Mouse (Mus musculus) kidney, embryonic 15.5 days (tissue): ENCODE data around the gene Szrd1. TPM values are rescaled to one million over a fixed set of nuclear protein-coding genes. Genes with fewer than 3 reads are reported as not detected.

Experiments used
- ATAC-seq: fragments of 200-750 bp; cut with Nextera tagmentation; replicated peaks from 2 replicates; pipeline ENCODE4 v1.8.0; 2017; ENCODE audit warnings: moderate TSS enrichment; ENCODE audit not compliant: low FRiP score
- H3K27ac ChIP-seq: fragments of 300-500 bp; sonication (generic); 2 replicates; pipeline ENCODE4 v1.5.1; 2015; ENCODE audit warnings: mild to moderate bottlenecking, inconsistent platforms
- H3K27me3 ChIP-seq: fragments of 300-500 bp; sonication (generic); 2 replicates; pipeline ENCODE4 v1.6.1; 2015; ENCODE audit warnings: inconsistent platforms
- H3K36me3 ChIP-seq: fragments of 300-500 bp; sonication (generic); 2 replicates; pipeline ENCODE4 v1.6.1; 2015; ENCODE audit warnings: inconsistent platforms
- H3K4me1 ChIP-seq: fragments of 300-500 bp; sonication (generic); 2 replicates; pipeline ENCODE4 v1.6.1; 2015; ENCODE audit warnings: inconsistent platforms
- H3K4me2 ChIP-seq: fragments of 300-500 bp; sonication (generic); 2 replicates; pipeline ENCODE4 v1.6.1; 2015; ENCODE audit warnings: moderate library complexity, mild to moderate bottlenecking, inconsistent platforms
- H3K4me3 ChIP-seq: fragments of 300-500 bp; sonication (generic); replicated peaks from 2 replicates; pipeline ENCODE4 v1.5.1; 2015; ENCODE audit warnings: mild to moderate bottlenecking, inconsistent platforms
- H3K9ac ChIP-seq: fragments of 300-500 bp; sonication (generic); 2 replicates; pipeline ENCODE4 v1.6.1; 2015; ENCODE audit warnings: mild to moderate bottlenecking, inconsistent platforms
- H3K9me3 ChIP-seq: fragments of 300-500 bp; sonication (generic); replicated peaks from 2 replicates; pipeline ENCODE4 v1.6.1; 2016; ENCODE audit warnings: inconsistent platforms
- WGBS: fragments of 180-500 bp; shearing (Covaris S2); methylation state at CpG from one replicate; pipeline ENCODE4 v1.1.7; 2015; ENCODE audit warnings: mixed read lengths; 5-methylcytosine and 5-hydroxymethylcytosine counted together
- polyA plus RNA-seq: library from polyadenylated mRNA; unstranded; fragments of >200 nt; fragmentation: Nextera tagmentation; extraction: Ambion mirVana; gene quantifications from 2 replicates; pipeline ENCODE4 v1.2.1, GENCODE M21; 2015

Gene Szrd1
- polyA plus RNA-seq = 49.6 and 50.4 TPM in 2 replicates

DNA sequence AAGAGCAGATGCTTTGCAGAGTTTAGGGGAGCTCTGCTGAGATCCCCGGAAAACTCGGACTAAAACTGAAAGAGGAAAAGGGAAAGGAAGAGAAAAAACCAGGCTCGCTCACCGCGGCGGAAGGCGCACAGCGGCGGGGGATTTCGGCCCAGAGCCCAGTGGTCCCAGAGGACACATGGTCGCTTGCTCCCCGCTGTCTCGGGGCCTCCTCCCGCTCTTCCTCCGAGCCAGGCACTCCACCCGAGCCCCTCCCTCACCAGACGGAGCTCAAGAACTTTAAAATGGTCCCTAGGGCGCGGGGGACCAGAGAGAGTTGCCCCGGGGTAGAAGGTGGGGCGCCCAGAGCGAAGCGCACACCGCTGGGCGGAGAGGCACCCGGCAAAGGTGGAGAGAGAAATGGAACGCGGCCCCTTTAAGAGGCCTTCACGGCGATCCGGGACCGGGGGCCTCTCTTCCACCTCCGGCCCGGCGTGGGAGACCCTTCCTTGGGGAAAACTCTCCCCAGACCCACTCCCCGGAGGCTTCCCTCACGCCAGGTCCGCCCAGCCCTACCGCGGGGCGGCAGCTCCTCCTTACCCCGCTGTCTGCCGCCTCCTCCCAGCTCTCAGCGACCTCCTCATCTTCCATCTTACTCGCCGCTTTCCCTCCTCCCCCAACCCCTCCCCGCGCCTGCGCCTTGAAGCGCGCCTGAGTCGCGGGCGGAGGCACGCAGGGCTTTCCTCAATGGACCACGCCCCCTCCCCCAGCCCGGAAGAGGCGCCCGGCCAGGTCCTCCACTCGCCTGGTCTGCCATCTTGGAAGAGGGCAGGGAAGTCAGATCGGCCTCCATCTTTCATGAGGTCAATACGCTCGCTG is at the start of gene Szrd1:
Szrd1 (minus strand) TSS at position 660 of the 855 bp plus-strand sequence.
- Histone ChIP-seq H3K4me1 (peaks cover 48% of the 10 kb centered on the region), H3K36me3 (no peaks in the 10 kb centered on the region), H3K4me3 (peak within 1 kb of the TSS; percentile 92), H3K9me3 (no peaks in the 10 kb centered on the region), H3K27ac (peak within 1 kb of the TSS; percentile 98), H3K4me2 (peak within 1 kb of the TSS; percentile 85), H3K27me3 (no peaks in the 10 kb centered on the region), H3K9ac (peak within 1 kb of the TSS; percentile 88)
- ATAC-seq = peak; percentile 95
- WGBS = under 1% methylated on average over 62 of the region's 63 CpGs

DNA sequence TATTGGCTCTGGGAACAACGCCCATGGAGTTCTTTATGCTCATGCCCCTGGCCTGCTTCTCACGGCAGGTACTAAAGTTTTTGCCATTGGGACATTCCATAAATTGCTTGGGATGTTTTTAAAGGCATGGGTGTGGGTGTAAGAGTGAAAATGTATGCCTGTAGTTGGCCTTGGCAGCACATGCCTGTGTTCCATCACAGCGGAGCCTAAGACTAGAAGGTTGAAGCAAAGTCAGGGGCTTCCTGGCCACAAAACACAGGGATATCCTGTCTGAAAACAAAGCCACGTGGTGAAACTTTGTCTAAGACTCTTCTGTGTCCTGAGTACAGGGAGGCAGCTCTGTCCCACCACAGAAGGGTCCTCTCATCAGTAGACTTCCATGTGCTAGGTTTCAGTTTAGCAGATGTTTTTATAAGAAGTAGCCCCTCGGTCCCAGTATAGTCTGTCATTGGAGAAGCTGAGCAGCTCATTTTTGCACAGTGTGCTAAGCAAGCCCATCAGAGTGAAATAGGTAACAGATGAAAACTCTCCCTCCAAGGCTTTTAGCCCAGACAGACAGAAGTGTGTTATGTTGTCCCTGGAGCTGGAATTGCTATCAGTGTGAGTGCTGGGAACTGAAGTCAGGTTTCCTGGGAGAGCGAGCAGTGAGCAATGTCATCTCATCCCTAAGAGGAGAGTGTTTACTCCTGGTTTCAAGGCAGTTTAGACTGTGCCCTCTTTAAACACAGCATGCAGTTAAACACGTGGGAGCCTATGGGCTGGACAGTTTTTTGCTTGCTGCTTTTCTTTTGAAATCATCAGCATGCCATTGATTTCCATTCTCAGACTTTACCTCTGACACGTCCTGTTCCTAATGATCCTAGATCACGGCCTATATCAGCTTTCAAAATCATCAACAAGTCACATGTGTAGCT is 47.6 kb upstream of the Szrd1 start:
- Histone ChIP-seq H3K27me3 (no peaks in the 10 kb centered on the region), H3K4me2 (no peak overlapping the region), H3K9ac (no peak overlapping the region), H3K27ac (peak overlapping the region; percentile 2; the same call in 1 of the 2 replicates), H3K4me3 (no peak overlapping the region), H3K36me3 (peaks cover 41% of the 10 kb centered on the region), H3K9me3 (no peaks in the 10 kb centered on the region), H3K4me1 (peaks cover 17% of the 10 kb centered on the region)
- 55% methylated on average over 9 of the region's 9 CpGs for whole genome bisulfite sequencing
- ATAC-seq = no peak

DNA sequence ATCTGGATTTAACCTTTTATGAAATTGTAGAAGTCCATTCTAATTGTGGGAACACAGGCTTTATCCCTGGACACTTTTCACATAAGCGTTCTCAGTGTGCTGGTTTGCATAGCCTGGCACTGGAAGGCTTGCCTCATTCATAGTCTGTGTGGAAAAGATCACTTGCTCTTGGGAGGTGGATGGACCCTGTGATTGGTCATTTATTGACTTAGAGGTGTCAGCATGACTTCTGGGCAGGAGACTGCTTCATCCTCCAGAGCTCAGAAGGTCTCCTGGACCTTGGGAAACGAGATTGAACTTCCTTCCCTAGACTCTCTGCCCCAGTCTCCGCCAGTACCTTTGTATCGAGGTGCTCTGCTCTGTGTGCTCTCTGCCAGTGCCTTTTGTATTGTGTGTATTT is 44.9 kb upstream of the Szrd1 start:
- ATAC-seq = no peak
- H3K27ac ChIP-seq = no peak overlapping the region
- 92% methylated on average over 4 of the region's 4 CpGs for WGBS

DNA sequence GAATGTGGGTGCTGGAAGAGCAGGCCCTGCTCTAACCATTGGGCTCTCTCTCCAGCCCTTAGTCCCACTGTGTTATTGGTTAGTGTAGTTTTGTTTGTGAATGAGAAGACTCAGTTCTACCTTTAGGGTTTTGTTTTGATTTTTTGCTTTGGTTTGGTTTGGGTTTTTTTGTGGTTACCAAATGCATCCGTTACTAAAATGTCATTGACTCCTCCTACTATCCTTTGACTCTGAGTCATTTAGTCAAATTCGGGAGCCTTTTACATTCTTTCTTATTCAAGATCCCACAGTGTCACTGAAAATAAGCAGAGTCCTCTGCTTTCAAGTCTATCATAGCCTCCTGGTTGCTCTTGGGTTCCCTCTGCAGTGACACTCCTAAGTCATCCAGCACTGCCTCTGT is 44.4 kb upstream of the Szrd1 start:
- Histone ChIP-seq H3K4me1 (peaks cover 14% of the 10 kb centered on the region), H3K9me3 (no peaks in the 10 kb centered on the region), H3K9ac (no peak overlapping the region), H3K36me3 (peaks cover 51% of the 10 kb centered on the region), H3K27me3 (no peaks in the 10 kb centered on the region), H3K4me2 (no peak overlapping the region), H3K27ac (no peak overlapping the region), H3K4me3 (no peak overlapping the region)
- no peak for ATAC-seq
- whole genome bisulfite sequencing = 96% methylated on average over 2 of the region's 2 CpGs

More for the DNA sequence above, 44.9 kb upstream of the Szrd1 start:
- Histone ChIP-seq H3K4me2 (no peak overlapping the region), H3K4me3 (no peak overlapping the region), H3K9me3 (no peaks in the 10 kb centered on the region), H3K27me3 (no peaks in the 10 kb centered on the region), H3K9ac (no peak overlapping the region), H3K36me3 (peaks cover 46% of the 10 kb centered on the region), H3K4me1 (peaks cover 14% of the 10 kb centered on the region)

DNA sequence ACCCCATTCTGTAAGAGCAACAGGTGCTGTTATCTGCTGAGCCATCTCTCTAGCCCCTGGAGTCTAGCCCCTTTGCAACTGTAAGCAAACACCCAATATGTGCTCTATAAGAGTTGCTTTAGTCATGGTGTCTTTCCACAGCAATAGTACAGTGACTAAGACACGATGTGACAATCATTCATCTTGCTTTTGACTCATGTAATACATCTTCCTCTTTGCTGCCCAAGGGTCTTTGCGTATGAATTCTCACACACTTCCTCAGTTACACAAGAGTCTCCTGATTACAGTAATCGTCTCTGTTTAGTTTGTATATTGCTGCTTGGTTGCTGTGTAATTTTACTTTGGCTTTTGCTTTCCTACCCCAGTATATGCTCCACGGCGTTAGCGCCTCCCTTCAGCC is 42.4 kb upstream of the Szrd1 start:
- Histone ChIP-seq H3K4me3 (no peak overlapping the region), H3K9me3 (no peaks in the 10 kb centered on the region), H3K36me3 (peaks cover 63% of the 10 kb centered on the region), H3K4me1 (peaks cover 12% of the 10 kb centered on the region), H3K27ac (no peak overlapping the region), H3K27me3 (no peaks in the 10 kb centered on the region), H3K4me2 (no peak overlapping the region), H3K9ac (no peak overlapping the region)
- ATAC-seq = no peak
- WGBS = 96% methylated on average over 6 of the region's 6 CpGs

DNA sequence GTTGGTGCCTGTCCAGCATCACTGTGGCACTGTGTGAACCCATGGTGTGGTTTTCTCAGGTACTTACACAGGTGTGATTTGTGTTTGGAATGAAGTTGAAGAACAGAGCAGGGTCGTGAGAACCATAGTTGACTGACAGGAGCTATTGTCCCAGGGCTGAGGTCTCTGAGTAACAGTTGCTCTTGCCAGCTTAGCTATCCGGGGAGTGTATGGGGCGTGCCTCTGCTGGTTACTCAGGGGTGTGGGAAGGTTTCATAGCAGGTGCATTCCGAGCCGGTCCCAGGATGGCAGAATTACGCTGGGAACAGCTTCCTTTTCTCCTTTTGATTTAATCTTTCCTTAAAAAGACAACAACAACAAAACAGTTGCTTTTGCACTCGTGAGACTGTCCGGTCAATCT is 41.3 kb upstream of the Szrd1 start:
- Histone ChIP-seq H3K27ac (no peak overlapping the region), H3K4me2 (no peak overlapping the region), H3K36me3 (peaks cover 72% of the 10 kb centered on the region), H3K27me3 (no peaks in the 10 kb centered on the region), H3K9ac (no peak overlapping the region), H3K4me1 (peaks cover under 1% of the 10 kb centered on the region), H3K4me3 (no peak overlapping the region), H3K9me3 (no peaks in the 10 kb centered on the region)
- no peak for ATAC-seq
- WGBS = 89% methylated on average over 8 of the region's 8 CpGs

DNA sequence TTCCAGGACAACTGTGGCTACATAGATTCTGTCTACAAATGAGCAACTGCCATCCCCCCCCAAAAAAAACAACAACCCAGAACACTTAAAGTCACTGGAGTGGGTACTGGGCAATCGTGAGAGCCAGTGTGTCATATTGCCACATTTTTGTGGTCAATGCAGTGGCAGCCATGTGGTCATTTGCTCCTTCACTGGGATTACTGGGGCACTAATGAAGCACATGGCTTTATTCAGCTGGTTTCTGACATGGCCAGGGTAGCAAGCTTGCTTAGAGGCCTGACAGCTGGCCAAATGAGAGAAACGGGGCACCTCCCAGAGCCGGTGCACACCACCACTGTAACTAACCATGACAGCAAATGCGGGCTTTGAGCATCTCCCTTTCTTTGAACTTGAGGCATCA is 38.9 kb upstream of the Szrd1 start:
- Histone ChIP-seq H3K4me1 (no peaks in the 10 kb centered on the region), H3K9me3 (no peaks in the 10 kb centered on the region), H3K27ac (no peak overlapping the region), H3K4me3 (no peak overlapping the region), H3K27me3 (no peaks in the 10 kb centered on the region), H3K9ac (no peak overlapping the region), H3K36me3 (peaks cover 79% of the 10 kb centered on the region), H3K4me2 (no peak overlapping the region)
- 82% methylated on average over 4 of the region's 4 CpGs for WGBS
- no peak for ATAC-seq

DNA sequence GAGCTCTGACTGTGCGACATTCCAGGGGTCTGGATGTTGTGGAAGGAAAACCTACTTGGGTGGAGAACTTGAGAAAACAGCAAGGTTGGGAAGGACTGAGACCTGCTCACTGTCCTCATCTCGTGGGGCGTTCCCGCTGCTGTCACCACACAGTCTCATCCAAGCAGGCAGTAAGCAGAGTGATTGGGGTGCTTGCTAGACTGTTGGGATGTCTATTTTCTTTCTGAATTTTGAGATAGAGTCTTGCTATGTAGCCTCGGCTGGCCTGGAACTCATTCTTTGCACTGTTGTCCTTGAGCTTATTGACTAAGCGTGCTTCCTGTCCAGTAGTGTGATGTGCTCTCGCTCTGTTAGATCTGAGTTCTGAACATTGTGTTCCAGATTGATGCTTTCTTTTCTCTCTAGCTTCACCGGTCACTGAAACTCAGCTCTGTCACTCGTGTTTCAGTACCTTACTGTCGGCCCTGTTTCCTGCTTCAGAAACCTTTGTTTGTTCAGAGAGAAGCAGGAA is 36.8 kb upstream of the Szrd1 start:
- no peak for ATAC-seq
- Histone ChIP-seq H3K27me3 (no peaks in the 10 kb centered on the region), H3K4me3 (no peak overlapping the region), H3K36me3 (peaks cover 77% of the 10 kb centered on the region), H3K4me1 (no peaks in the 10 kb centered on the region), H3K4me2 (no peak overlapping the region), H3K27ac (peak overlapping the region; percentile 1; the same call in 1 of the 2 replicates), H3K9ac (no peak overlapping the region), H3K9me3 (no peaks in the 10 kb centered on the region)
- 74% methylated on average over 10 of the region's 10 CpGs for WGBS

DNA sequence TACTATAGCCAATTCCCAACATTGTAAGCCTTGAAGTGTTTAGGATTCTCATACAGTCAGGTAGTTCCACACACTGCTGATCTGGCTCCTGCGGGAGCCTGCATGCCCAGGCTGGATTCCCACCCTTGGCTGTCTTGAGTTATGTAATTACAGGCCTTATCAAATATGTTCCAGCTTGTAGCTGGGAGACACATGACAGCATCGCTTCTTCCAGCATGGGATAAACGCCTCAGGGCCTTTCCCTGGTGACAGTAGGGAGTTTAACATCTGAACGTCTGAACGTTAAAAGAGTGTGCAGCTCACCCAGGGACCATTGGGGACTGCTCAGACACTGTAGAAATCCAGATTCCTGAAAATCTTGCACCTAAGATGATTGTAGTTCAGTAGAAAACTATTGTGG is 36.2 kb upstream of the Szrd1 start:
- H3K9ac ChIP-seq = no peak overlapping the region
- peaks cover 77% of the 10 kb centered on the region for H3K36me3 ChIP-seq
- no peak overlapping the region for H3K27ac ChIP-seq
- no peaks in the 10 kb centered on the region for H3K9me3 ChIP-seq
- no peaks in the 10 kb centered on the region for H3K4me1 ChIP-seq
- 81% methylated on average over 5 of the region's 5 CpGs for WGBS
- ATAC-seq = no peak
- no peak overlapping the region for H3K4me3 ChIP-seq
- no peak overlapping the region for H3K4me2 ChIP-seq
- no peaks in the 10 kb centered on the region for H3K27me3 ChIP-seq

DNA sequence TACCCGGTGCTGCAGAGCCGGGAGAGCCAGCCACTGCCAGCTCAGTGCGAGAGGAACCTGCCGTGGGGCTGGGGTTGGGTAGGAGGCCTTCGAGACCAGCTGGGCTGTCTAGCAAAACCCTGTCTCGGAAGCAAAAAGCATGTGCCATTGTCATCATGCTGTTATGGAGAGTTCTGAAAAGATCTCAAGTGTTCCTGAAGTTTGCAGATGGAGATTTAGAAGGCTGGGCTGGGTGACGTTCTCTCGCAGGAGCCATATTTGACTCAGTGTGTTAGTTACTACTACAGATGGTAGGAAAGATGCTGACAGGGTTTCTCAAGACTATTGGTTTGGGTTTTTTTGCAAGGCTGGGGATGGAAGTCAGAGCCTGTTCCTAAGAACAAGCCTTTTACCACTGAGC is 32.5 kb upstream of the Szrd1 start:
- Histone ChIP-seq H3K27ac (no peak overlapping the region), H3K27me3 (no peaks in the 10 kb centered on the region), H3K4me3 (no peak overlapping the region), H3K36me3 (peaks cover 83% of the 10 kb centered on the region), H3K4me1 (no peaks in the 10 kb centered on the region), H3K4me2 (no peak overlapping the region), H3K9me3 (no peaks in the 10 kb centered on the region), H3K9ac (no peak overlapping the region)
- 93% methylated on average over 8 of the region's 8 CpGs for WGBS
- ATAC-seq = no peak

DNA sequence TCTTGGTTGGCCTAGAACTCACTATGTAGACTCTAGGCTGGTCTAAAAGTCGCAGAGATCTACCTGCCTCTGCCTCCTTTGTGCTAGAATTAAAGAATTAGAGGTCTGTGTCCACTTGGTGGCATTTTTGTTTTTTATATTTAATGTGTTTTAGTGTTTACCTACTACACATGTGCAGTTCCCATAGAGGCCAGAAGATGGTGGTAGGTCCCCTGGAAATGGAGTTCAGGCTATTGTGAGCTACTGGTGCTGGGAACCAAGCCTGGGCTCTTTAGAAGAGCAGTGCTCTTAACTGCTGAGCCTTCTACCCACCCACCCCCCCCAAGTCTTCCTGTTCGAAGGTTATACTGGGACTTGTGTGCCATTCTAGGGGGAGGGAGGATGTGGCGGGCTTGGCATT is 27.6 kb upstream of the Szrd1 start:
- no peaks in the 10 kb centered on the region for H3K9me3 ChIP-seq
- peaks cover 46% of the 10 kb centered on the region for H3K36me3 ChIP-seq
- no peak for ATAC-seq
- no peak overlapping the region for H3K4me3 ChIP-seq
- H3K4me2 ChIP-seq = no peak overlapping the region
- H3K9ac ChIP-seq = no peak overlapping the region
- H3K27ac ChIP-seq = no peak overlapping the region
- WGBS = 98% methylated on average over 3 of the region's 3 CpGs
- no peaks in the 10 kb centered on the region for H3K4me1 ChIP-seq
- no peaks in the 10 kb centered on the region for H3K27me3 ChIP-seq

DNA sequence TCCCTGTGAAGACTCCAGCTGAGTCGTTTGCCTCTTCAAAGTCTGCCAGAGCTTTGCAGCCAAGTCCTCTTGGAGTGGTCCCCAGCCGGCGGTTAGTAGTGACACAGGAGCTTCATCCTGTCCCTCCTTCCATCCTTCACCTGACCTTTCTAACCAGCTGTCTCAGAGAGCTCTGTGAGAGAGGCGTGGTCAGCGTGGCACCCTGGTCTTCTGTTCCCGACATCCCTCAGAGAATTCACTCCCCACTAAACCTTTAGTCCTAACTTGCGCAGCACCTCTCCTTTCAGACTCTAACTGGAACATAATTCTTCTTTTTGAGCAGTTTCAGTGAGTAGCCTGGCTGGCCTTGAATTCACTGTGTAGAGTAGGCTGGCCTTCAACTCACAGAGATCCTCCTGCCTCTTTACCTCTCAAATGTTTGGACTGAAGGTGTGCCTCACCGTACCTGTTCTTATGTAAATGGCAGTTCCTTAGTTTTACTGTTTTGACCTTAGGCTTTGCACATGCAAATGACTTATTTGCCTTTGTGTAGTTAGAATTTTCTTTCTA is 26.2 kb upstream of the Szrd1 start:
- Histone ChIP-seq H3K4me1 (no peaks in the 10 kb centered on the region), H3K9me3 (no peaks in the 10 kb centered on the region), H3K27ac (no peak overlapping the region), H3K4me3 (no peak overlapping the region), H3K4me2 (no peak overlapping the region), H3K9ac (no peak overlapping the region), H3K27me3 (no peaks in the 10 kb centered on the region), H3K36me3 (peaks cover 33% of the 10 kb centered on the region)
- ATAC-seq = no peak
- 73% methylated on average over 8 of the region's 8 CpGs for WGBS
